Mouse (Mus musculus): ENCODE data around the gene Oxct1. TPM values are rescaled to one million over a fixed set of nuclear protein-coding genes. Genes with fewer than 3 reads are reported as not detected.

Gene Oxct1
- polyA plus RNA-seq, 1 experiment from 2014 or later: 243 TPM

DNA sequence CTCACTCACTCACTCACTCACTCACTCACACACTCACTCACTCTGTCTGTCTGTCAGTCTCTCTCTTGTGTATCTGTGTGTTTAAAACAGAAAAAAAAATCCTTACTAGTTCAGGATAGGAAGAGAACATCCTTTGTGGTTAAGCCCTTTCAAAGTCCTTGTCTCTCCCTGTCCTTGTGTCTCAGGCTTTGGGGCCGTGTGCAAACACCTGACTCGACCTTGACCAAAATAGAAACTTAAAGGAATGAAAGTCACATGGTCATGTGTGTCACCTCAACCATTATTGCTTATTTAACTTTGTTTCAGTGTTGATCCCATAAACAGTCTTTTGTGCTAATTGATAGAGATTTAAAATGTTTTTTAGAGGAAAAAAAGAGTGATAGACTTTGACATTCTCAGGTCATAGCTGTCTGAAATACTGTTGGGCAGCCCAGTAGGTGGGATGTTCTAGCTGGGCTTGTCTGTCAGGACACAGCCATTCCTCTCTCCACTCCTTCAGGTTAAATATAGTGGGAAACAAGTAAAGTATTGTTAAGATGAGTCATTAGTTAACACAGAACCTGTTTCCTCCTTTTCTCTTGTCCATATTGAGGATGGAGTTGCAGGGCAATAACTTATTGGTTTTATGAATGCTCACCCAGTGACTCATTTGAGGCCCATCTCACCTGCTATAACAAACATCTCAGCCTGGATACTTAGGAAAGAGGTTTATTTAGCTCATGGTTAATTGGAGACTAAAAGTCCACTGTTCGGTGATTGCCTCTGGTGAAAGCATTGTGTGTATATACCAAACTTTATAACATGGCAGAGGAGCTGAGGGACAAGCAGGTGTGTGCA is 7.2 kb downstream of the Oxct1 start:
- Histone ChIP-seq H3K4me3 (no peak overlapping the region), H3K4me1 (peaks cover under 1% of the 10 kb centered on the region; the same call in 1 of the 2 replicates), H3K4me2 (no peak overlapping the region), H3K9ac (no peak overlapping the region), H3K27ac (no peak overlapping the region), H3K9me3 (no peaks in the 10 kb centered on the region), H3K36me3 (peaks cover 11% of the 10 kb centered on the region), H3K27me3 (no peaks in the 10 kb centered on the region)
- no peak for ATAC-seq (ENCODE audit: borderline replicate concordance, extremely low read depth, low FRiP score, low TSS enrichment)
- 63% methylated on average over 3 of the region's 3 CpGs for WGBS

DNA sequence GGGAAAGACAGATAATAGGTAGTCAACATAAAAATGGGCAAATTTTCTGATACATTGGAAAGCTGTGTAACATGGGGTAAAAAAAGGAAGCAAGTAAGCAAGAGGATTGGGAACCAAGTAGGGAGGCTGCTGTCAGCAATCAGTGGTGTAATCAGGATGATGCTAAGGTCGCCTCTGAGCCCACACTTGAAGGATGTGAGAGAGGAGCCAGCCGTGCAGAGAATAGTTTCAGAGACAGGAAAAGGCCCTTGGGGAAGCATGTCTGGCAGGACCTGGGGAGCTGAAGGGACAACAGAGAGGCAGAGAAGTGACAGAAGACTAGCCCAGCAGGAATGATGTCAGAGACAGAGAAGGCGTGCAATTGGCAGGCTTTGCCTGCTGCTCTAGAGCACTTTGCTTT is 16.2 kb downstream of the Oxct1 start:
- Histone ChIP-seq H3K9ac (no peak overlapping the region), H3K36me3 (peaks cover 19% of the 10 kb centered on the region), H3K4me3 (no peak overlapping the region), H3K27ac (no peak overlapping the region), H3K27me3 (no peaks in the 10 kb centered on the region), H3K4me1 (no peaks in the 10 kb centered on the region), H3K4me2 (no peak overlapping the region), H3K9me3 (no peaks in the 10 kb centered on the region)
- WGBS: 56% methylated on average over 3 of the region's 3 CpGs
- ATAC-seq (ENCODE audit: borderline replicate concordance, extremely low read depth, low FRiP score, low TSS enrichment): no peak

- Histone ChIP-seq H3K4me1 (no peaks in the 10 kb centered on the region), H3K4me2 (no peak overlapping the region), H3K36me3 (peaks cover 22% of the 10 kb centered on the region), H3K27ac (no peak overlapping the region), H3K4me3 (no peak overlapping the region), H3K9me3 (no peaks in the 10 kb centered on the region), H3K27me3 (no peaks in the 10 kb centered on the region), H3K9ac (no peak overlapping the region)
- no peak for ATAC-seq (ENCODE audit: borderline replicate concordance, extremely low read depth, low FRiP score, low TSS enrichment)
- WGBS: 23% methylated on average over 4 of the region's 4 CpGs
Observed at GRCm38 (mm10) chr15:4043032-4043471, 16.9 kb downstream of the Oxct1 start.

DNA sequence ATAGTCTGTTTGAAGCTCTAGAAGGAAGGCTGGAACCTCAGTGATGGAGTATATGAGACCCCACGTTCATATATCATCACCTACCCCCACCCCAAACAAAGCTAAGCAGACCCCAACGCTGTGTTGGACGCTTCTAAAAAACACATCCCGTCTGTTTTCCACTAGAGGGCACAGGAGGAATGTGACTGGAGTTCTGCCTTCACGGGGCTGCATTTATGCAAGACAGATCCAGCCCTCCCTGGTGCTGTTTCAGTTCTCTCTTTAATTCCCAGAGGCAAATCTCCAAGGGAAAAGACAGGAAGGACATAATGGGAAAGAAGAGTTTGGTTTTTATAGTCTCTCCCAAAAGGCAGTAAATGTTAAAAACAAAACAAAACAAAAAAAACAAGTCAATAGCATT is 30.4 kb downstream of the Oxct1 start:
- Histone ChIP-seq H3K27ac (no peak overlapping the region), H3K9ac (no peak overlapping the region), H3K4me2 (no peak overlapping the region), H3K4me1 (no peaks in the 10 kb centered on the region), H3K4me3 (no peak overlapping the region), H3K9me3 (no peaks in the 10 kb centered on the region), H3K36me3 (peaks cover 38% of the 10 kb centered on the region), H3K27me3 (no peaks in the 10 kb centered on the region)
- ATAC-seq (ENCODE audit: borderline replicate concordance, extremely low read depth, low FRiP score, low TSS enrichment): no peak
- WGBS: 24% methylated on average over 5 of the region's 5 CpGs

- H3K36me3 ChIP-seq: peaks cover 31% of the 10 kb centered on the region; the same call in 1 of the 2 replicates
Observed at GRCm38 (mm10) chr15:4063574-4063973, 37.4 kb downstream of the Oxct1 start.

DNA sequence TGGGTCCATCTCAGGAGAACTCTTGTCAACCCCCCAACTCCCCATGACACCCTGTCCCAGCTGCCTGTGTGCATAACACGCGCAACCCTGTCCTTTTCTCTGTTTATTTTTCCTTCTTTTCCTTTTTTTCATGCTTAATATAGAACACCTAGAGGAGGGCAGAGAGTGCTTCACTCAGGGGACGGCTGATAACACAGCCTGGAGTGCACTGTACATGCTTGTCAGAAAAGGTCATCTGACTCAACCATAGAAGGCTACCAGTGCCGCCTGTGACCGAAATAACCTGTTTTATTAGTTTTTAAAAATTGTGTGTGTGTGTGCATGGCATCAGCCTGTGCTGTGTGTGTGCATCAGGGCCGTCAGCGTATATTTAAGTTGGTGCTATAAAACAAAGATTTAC is 37.8 kb downstream of the Oxct1 start:
- no peak overlapping the region for H3K9ac ChIP-seq
- H3K27me3 ChIP-seq: no peaks in the 10 kb centered on the region
- no peaks in the 10 kb centered on the region for H3K9me3 ChIP-seq
- H3K4me1 ChIP-seq: no peaks in the 10 kb centered on the region
- no peak overlapping the region for H3K27ac ChIP-seq
- ATAC-seq (ENCODE audit: borderline replicate concordance, extremely low read depth, low FRiP score, low TSS enrichment): peak; percentile 65; the same call in 1 of the 2 replicates
- H3K36me3 ChIP-seq: peaks cover 31% of the 10 kb centered on the region; the same call in 1 of the 2 replicates
- no peak overlapping the region for H3K4me2 ChIP-seq
- 49% methylated on average over 7 of the region's 7 CpGs for WGBS
- no peak overlapping the region for H3K4me3 ChIP-seq

More at GRCm38 (mm10) chr15:4063574-4063973, 37.4 kb downstream of the Oxct1 start:
- H3K9ac ChIP-seq: no peak overlapping the region
- no peak for ATAC-seq (ENCODE audit: borderline replicate concordance, extremely low read depth, low FRiP score, low TSS enrichment)
- no peak overlapping the region for H3K4me2 ChIP-seq
- no peak overlapping the region for H3K27ac ChIP-seq
- H3K4me3 ChIP-seq: no peak overlapping the region
- WGBS: 72% methylated on average over 5 of the region's 5 CpGs
- no peaks in the 10 kb centered on the region for H3K9me3 ChIP-seq
- H3K4me1 ChIP-seq: no peaks in the 10 kb centered on the region
- no peaks in the 10 kb centered on the region for H3K27me3 ChIP-seq

DNA sequence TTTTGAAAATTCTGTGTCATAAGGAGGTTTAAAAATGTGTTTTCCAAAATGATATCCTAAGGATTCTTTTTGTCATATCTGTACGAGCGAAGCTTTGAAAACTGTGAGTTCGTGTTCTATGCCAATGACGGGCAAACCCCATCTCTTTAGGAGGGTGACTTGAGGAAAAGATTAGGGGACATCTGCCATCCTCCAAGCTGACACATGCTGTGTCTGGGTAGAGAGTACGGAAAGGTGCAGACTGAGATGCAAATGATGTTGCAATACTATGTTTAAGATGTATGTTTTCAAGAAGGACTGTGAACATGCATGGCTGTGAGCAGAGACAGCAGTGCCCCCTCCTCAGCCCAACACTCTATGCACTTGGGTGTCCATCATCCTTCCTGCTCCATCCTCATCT is 38.5 kb downstream of the Oxct1 start:
- H3K9me3 ChIP-seq: no peaks in the 10 kb centered on the region
- no peak overlapping the region for H3K4me2 ChIP-seq
- 89% methylated on average over 5 of the region's 5 CpGs for WGBS
- H3K4me3 ChIP-seq: no peak overlapping the region
- no peak for ATAC-seq (ENCODE audit: borderline replicate concordance, extremely low read depth, low FRiP score, low TSS enrichment)
- H3K27ac ChIP-seq: no peak overlapping the region
- no peaks in the 10 kb centered on the region for H3K27me3 ChIP-seq
- peaks cover 25% of the 10 kb centered on the region; the same call in 1 of the 2 replicates for H3K36me3 ChIP-seq
- no peak overlapping the region for H3K9ac ChIP-seq
- H3K4me1 ChIP-seq: no peaks in the 10 kb centered on the region

- ATAC-seq (ENCODE audit: borderline replicate concordance, extremely low read depth, low FRiP score, low TSS enrichment): no peak
- WGBS: 80% methylated on average over 5 of the region's 5 CpGs
- H3K27ac ChIP-seq: no peak overlapping the region
- no peaks in the 10 kb centered on the region for H3K4me1 ChIP-seq
- no peaks in the 10 kb centered on the region for H3K27me3 ChIP-seq
- no peaks in the 10 kb centered on the region for H3K9me3 ChIP-seq
- no peak overlapping the region for H3K4me3 ChIP-seq
- no peak overlapping the region for H3K4me2 ChIP-seq
- H3K9ac ChIP-seq: no peak overlapping the region
- H3K36me3 ChIP-seq: 0 out of 2 replicates have a peak, but pooled peaks cover 3% of the 10 kb centered on the region
Observed at GRCm38 (mm10) chr15:4067273-4067990, 41.2 kb downstream of the Oxct1 start.

- H3K4me3 ChIP-seq: no peak overlapping the region
- H3K9me3 ChIP-seq: no peaks in the 10 kb centered on the region
- no peaks in the 10 kb centered on the region for H3K4me1 ChIP-seq
- H3K27me3 ChIP-seq: no peaks in the 10 kb centered on the region
- ATAC-seq (ENCODE audit: borderline replicate concordance, extremely low read depth, low FRiP score, low TSS enrichment): no peak
- H3K4me2 ChIP-seq: no peak overlapping the region
- H3K9ac ChIP-seq: no peak overlapping the region
- WGBS: 82% methylated on average over 4 of the region's 4 CpGs
- peaks cover 3% of the 10 kb centered on the region; the same call in 1 of the 2 replicates for H3K36me3 ChIP-seq
- no peak overlapping the region for H3K27ac ChIP-seq
Observed at GRCm38 (mm10) chr15:4077978-4078377, 51.8 kb downstream of the Oxct1 start.

GRCm38 (mm10) chr15:4078785-4079184 is 52.6 kb downstream of the Oxct1 start:
- H3K27me3 ChIP-seq: no peaks in the 10 kb centered on the region
- H3K4me2 ChIP-seq: no peak overlapping the region
- no peak overlapping the region for H3K27ac ChIP-seq
- H3K4me3 ChIP-seq: no peak overlapping the region
- H3K36me3 ChIP-seq: peaks cover 3% of the 10 kb centered on the region; the same call in 1 of the 2 replicates
- H3K9ac ChIP-seq: no peak overlapping the region
- H3K9me3 ChIP-seq: no peaks in the 10 kb centered on the region
- no peaks in the 10 kb centered on the region for H3K4me1 ChIP-seq
- no peak for ATAC-seq (ENCODE audit: borderline replicate concordance, extremely low read depth, low FRiP score, low TSS enrichment)
- WGBS: 75% methylated on average over 5 of the region's 5 CpGs

DNA sequence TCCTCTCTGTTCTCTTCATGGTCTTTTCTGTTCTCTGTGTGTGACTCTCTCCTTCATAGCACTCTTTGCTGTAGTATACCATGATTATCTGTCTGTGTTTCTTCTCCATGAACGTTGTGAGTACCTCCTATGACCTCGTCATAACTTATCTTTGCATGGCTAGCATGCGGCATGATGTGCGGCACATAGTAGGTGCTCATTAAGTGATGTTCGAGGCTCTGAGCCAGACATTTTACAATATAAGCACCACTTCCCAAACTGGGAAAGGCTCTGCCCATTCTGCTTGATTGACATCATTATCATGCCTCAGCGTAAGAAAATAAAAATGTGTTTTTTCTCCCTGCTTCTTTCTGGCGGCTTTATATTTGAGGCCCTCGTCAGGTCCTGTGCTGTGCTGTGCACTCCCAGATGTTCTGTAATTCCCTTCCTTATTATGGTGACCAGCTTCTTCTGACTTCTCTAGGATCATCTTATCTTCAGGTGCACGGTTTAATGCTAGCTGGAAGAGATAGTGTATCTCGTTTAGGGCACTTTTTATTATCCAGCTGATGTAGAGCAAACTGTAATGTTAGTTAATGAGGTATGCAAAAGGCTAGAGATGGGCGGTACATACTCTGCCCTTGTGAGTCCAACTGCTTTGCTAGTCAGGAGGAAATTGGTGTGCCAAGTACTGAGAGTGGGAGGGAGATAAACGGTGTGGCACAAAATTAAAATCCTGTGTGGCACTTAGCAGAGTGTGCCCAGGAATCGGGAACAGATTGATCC is 53.4 kb downstream of the Oxct1 start:
- 86% methylated on average over 13 of the region's 13 CpGs for WGBS
- Histone ChIP-seq H3K9me3 (no peaks in the 10 kb centered on the region), H3K4me1 (no peaks in the 10 kb centered on the region), H3K27ac (no peak overlapping the region), H3K9ac (no peak overlapping the region), H3K4me2 (no peak overlapping the region), H3K27me3 (no peaks in the 10 kb centered on the region), H3K4me3 (no peak overlapping the region), H3K36me3 (peaks cover 3% of the 10 kb centered on the region; the same call in 1 of the 2 replicates)
- ATAC-seq (ENCODE audit: borderline replicate concordance, extremely low read depth, low FRiP score, low TSS enrichment): no peak
